Mouse (Mus musculus) CD4-positive, CD25-positive, alpha-beta regulatory T cell, adult 4 months (primary cell): ENCODE measurements around the gene Plekho2. TPM values are rescaled to one million over a fixed set of nuclear protein-coding genes. Genes with fewer than 3 reads are reported as not detected.

Experiments
- ATAC-seq: one replicate; pipeline ENCODE4 v1.8.0; 2017
- polyA plus RNA-seq, 2 experiments: library from polyadenylated mRNA; unstranded; fragments of 100-300 nt; shearing (Covaris generic); gene quantifications; one replicate each; pipeline ENCODE4 v1.2.1; 2017

The Plekho2 gene
- polyA plus RNA-seq, 2 experiments from 2014 or later, result 53.6 to 81.0 TPM

GRCm38 (mm10) chr9:65586406-65587269 lies 6.8 kb upstream of the Plekho2 start, which contains the start of gene Pif1:
TSS of gene Pif1 (plus strand) at chr9:65587160.
- ATAC-seq, result peak; percentile 90

- ATAC-seq, result no peak
These were observed 3.2 kb upstream of the Plekho2 start for GRCm38 (mm10) chr9:65583045-65583444.

DNA sequence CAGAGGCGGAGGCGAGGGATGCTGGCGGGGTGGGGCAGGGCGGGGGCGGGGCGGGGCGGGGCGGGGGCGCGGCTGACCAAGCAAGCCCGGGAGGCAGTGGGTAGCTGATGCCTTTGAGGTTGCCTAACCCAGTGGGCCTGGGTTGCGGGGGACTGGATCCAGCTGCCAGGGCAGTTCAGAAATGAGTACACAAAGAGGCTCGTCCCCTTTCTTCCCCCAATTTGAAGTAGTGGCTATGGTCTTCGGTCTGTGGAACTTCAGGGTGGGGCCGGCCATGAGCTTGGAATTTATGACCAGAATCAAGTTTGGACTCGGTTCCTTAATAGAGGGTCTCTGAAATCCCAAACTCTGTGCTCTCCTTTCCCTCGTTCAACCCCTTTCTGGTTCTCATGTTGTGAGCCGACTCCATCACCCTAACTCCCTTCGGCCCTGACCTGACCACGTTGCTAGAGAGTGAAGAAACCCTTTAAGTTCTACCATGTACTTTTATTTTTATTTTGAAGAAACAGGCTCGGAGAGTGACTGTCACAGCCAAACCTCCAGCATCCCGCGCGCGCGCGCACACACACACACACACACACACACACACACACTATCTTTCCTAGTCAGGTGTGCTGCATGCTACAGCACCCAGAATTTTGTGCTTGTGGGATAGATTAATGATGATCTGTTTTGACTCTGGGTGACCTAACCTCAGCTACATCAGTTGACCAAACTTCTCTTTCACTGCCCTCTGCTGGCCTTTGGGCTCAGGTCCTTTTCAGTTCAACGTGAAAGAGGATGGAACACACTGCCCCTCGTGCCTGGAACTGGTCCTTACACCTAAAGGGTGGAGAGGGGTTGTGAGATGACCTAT lies 789 bp upstream of the Plekho2 start:
- peak; percentile 63 for ATAC-seq

- peak; percentile 27 for ATAC-seq
These were observed 1.0 kb downstream of the Plekho2 start for GRCm38 (mm10) chr9:65578801-65579249.

- ATAC-seq, result no peak
These were observed 2.2 kb downstream of the Plekho2 start for GRCm38 (mm10) chr9:65577511-65578196.

DNA sequence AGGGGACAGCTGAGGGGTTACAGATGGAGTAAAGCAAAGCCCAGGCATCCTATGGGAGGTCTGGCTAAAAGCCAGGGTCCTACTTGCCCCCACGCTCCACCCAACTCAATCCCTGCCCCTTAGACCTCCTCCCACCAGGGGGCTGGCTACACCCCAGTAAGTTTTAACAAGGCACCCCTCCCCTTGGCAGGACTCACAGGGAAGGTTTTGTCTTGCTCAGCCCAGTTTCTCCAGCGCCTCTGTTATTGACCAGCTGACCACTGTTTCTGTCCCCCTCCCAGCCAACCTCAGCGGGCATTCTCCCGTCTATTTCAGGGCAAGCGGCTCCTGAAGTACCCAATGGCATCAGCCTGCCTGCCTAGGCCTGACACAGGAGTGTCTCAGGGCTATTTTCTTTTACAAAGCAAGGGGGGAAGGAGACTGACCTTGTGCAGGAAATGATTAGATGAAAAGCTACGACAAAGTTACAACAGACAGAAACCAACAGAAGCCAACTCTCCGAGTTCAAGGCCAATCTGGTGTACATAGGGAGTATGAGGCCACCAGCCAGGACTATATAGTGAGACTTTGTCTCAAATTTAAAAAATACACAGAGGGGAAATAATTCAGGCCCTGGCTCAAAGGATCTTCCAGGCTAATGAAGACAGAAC lies 2.9 kb downstream of the Plekho2 start:
- no peak for ATAC-seq

DNA sequence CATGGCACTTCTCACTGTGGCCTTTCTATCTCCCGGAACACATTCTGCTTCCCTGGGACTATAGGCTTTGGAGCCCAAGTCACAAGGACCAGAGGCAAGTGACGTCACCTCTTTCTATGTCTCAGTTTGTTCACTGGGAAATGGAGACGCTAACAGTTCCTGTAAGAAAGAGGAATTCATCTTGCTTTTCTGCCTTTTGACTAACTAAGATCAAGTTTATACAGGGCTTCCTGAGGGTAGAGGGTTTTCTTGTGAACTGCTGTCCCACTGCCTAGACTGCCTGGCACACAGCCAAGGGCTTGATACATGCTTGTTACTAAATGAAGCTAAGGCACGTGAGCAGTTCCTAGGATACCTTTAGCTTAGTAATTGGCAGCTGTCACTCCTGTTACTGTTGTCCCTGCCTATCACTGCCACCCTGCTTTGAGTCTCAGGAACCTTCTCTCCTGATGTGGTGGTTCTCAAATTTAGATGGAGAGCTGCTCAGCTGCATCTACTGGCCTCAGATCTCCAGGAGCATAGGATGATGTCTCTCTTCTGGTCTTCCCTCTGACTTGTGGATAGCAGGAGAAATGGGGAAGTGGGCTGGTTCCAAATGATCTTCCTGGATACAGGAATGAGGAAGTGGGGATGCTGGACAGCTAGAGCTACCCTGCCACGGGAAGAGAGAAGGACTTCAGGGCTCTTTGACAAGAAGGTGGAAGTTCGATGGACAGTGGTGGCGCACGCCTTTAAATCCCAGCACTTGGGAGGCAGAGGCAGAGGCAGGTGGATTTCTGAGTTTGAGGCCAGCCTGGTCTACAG lies 4.2 kb downstream of the Plekho2 start:
- no peak for ATAC-seq

DNA sequence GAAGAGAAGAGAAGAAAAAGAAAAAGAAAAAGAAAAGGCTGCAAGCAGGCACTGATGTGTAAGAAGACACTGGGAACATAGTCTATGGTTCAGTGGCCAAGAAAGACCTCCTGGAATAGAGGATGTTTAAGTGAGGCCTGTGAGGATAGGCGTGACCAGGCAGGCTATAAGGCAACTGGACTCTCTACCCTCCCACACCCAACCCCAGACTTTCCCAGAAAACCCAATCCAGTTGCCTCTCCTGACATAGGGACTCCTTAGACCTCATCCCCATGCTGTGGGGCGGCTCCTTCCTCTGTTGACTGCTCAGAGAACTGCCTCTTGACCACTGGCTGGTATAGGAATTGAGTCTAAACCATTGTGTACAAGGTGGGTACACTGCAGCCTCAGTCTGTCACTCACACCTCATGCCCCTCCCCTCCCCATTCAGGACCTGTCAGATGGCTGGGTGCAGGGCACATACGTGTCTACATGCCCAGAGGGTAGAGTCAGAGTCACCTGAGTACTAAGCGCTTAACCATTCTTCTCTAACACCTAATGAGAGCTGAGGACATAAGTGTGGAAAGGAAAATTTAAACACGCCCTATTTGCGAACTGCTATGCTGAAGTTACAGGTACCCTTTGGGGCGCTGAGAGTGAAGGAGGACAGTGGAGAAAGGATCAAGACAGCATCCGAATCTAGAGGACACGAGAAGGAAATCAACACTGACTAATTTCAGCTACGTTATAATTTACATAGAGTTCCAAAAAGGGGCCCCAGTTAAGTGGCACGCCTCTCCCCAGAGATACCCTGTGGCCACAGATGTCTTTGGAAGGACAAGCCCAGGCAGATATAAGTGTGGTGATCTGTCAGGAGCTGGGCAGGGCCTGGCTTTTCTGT lies 5.1 kb downstream of the Plekho2 start:
- ATAC-seq, result no peak

DNA sequence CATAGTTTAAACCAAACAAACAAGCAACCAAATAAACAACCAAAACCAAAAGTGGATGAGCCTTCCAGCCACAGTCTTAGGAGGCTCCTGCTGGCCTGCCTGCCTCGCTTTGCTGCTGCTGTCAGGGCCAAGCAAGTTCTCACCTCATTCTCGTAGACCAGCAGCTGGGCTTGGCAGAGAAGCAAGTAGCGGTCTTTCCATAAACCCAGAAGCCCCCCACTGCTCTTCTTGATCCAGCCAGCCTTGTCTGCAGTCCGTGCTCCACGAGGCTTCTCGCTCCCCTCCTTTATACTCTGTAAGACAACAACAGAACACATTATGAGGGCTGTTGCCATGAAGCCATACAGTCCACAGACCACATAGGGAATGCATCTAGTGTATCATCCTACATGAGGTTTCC lies 7.0 kb downstream of the Plekho2 start:
- ATAC-seq, result no peak

DNA sequence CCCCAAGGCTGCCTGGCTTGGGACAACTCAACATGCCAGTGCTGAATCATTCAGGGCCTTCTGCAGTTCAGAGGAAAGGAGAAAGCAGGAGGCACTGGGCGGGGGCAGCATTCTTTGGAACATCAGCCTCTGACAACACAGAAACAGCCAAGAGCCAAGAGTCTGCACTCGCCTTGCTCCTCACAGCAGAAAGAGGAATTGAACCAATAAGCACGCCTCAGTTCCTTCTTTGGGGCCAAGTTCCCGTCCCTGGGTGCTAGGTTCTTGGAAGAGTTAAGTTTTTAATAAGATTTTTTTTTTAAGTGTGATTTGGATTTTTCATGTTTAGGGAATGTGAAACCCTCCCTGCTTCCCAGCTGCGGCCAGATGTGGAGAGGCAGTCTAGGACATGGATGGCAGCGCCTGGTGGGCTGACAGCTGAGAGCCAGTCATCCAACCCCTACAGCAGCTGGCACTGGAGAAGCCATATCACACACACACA lies 10.3 kb downstream of the Plekho2 start:
- ATAC-seq, result no peak

- no peak for ATAC-seq
These were observed 11.1 kb downstream of the Plekho2 start for GRCm38 (mm10) chr9:65568787-65569186.

DNA sequence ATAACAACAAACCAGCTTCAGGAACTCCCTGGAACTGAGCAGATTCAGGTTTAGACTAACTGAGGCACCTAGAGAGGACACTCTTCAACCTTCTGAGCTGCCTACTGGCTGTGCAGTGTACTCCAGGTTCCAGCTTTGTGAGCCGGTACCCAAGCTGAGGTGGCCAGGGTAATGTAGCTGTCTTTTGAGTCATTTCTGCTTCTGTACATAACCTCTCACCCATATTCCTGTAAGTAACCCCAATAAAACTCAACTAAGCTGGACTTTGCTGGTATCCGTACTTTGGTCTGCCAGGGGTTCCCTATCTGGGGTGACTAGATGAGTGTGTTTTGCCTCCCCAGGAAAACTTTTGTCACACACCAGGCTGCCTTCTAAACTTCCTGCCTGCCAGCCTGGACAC lies 15.1 kb downstream of the Plekho2 start:
- no peak for ATAC-seq

- ATAC-seq, result no peak
These were observed 16.8 kb downstream of the Plekho2 start for GRCm38 (mm10) chr9:65563073-65563472.

DNA sequence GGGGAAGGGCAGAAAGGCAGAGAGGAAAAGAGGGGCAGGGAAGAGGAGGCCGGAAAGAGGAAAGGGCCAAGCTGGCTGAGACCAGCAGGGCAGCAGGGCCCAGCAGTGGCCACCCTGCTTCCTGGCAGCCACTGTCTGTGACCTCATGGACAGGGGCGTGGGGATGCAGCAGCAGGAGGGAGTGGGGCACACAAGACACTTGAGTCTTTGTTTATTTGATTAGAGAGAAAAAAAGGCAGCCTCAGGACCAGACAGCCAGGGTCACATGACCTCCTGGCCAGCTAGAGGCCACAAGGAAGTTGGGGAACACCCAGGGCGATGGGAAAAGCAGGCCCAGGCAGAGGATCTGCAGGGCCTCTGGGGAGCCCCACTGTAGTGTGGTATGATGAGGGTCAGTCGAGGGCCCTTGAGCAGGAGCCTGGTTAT lies 17.7 kb downstream of the Plekho2 start:
- ATAC-seq, result no peak

GRCm38 (mm10) chr9:65561016-65561415 lies 18.8 kb downstream of the Plekho2 start:
- no peak for ATAC-seq

DNA sequence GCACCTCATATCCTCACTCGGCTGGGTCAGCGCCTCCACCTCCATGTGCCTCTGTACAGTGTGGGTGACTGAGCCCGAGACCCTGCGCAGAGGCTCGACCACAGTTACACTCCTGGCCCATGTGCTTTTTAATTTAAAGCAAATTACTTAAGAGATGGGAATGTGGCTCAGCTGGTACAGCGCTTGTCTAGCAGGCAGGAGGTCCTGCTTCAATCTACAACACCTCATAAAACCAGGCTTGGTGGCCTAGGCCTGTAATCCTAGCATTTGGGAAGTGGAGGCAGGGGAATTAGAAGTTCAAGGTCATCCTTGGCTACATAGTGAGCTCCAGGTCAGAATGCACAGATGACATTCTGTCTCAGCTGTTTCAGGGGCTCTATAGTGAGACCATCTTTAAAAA lies 21.0 kb downstream of the Plekho2 start:
- ATAC-seq, result no peak

GRCm38 (mm10) chr9:65556979-65557378 lies 22.9 kb downstream of the Plekho2 start:
- ATAC-seq, result no peak

DNA sequence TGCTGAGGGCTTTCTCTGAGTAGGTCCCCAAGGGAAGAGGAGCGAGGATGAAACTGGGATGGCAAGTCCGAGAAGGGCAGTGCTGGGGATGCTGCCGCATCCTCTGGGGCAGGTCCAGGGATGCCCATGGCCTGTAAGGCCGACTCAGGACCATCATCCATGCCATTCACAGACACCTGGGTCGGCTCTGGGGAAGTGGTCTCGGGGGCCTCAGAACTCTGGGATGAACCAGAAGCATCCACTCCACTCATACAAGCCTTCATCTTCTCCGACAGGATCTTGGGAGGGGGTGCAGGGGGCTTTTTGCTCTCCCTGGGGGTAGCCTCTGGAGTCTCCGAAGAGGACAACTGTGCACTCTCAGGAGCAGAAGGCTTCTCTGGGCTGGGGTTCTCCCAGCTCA lies 23.5 kb downstream of the Plekho2 start:
- no peak for ATAC-seq

DNA sequence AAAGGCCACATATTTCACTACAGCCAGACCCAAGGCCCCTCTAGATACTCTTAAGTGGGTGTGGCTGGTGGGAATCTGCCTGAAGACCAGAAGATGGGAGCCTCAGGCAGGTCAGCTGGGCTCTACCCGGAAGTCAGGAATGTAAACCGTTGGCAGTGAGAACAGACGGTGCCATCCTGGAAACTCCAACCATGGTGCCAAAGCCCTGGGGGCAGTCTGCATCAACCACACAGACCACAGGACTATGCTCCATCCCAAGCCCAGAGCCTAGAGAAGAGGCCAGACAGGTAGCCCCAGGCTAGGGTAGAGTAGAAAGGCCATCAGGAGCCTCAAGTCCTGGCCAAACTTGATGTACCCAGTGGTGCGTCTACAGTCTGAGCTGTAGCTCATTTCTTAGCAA lies 24.2 kb downstream of the Plekho2 start:
- no peak for ATAC-seq

DNA sequence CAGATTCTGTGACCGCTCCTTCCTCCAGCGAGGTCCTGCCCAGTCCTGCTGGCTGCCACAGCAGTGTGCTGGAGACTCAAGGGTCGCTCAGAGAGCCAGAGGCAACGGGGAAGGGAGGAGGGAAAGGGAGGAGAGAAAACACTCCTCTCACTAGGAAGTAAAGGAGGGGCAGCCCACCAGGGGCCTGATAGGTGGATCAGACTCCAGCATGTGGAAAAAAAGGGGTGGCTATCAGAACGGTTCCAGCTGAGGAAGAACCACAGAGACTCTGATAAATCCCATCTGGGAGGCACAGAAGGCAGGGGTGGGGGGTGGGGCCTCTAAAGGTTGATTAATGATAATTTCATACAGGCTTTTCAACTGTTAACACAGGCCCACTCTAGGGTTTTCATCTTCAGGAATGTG lies 24.8 kb downstream of the Plekho2 start:
- ATAC-seq, result no peak
